Mouse (Mus musculus): Measurements from ENCODE around the gene Hsd17b3. TPM values are rescaled to one million over a fixed set of nuclear protein-coding genes. Genes with fewer than 3 reads are reported as not detected.

The Hsd17b3 gene
- polyA plus RNA-seq, 1 experiment, result 27.2 TPM

GRCm38 (mm10) chr13:64093341-64093740, 4.3 kb upstream of the Hsd17b3 start:
- H3K27me3 ChIP-seq (ENCODE audit: control insufficient read depth, insufficient read depth, low read length), result no peaks in the 10 kb centered on the region
- no peak overlapping the region for H3K27ac ChIP-seq (ENCODE audit: control insufficient read depth, insufficient read depth, low read depth, low read length)

GRCm38 (mm10) chr13:64092752-64093151, 3.7 kb upstream of the Hsd17b3 start:
- H3K4me1 ChIP-seq (ENCODE audit: control insufficient read depth, insufficient read depth, low read length), result no peaks in the 10 kb centered on the region
- H3K36me3 ChIP-seq (ENCODE audit: control insufficient read depth, insufficient read depth, low read length), result no peaks in the 10 kb centered on the region
- 0 out of 2 replicates have a peak overlapping the region, but pooled peaks have one; percentile 24 for H3K27ac ChIP-seq (ENCODE audit: control insufficient read depth, insufficient read depth, low read depth, low read length)
- no peaks in the 10 kb centered on the region for H3K27me3 ChIP-seq (ENCODE audit: control insufficient read depth, insufficient read depth, low read length)
- H3K4me3 ChIP-seq (ENCODE audit: control insufficient read depth, low read depth, low read length), result no peak overlapping the region
- TF ChIP-seq CTCF (IDR thresholded peaks at IDR 0.05; ENCODE audit: control insufficient read depth, insufficient read depth, insufficient replicate concordance, low read depth, low read length) (no peak), POLR2A (IDR thresholded peaks at IDR 0.05; ENCODE audit: control insufficient read depth, low read depth, low read length) (no peak)

More at GRCm38 (mm10) chr13:64093341-64093740, 4.3 kb upstream of the Hsd17b3 start:
- Histone ChIP-seq H3K4me3 (ENCODE audit: control insufficient read depth, low read depth, low read length) (no peak overlapping the region), H3K36me3 (ENCODE audit: control insufficient read depth, insufficient read depth, low read length) (no peaks in the 10 kb centered on the region), H3K4me1 (ENCODE audit: control insufficient read depth, insufficient read depth, low read length) (no peaks in the 10 kb centered on the region)
- TF ChIP-seq CTCF (IDR thresholded peaks at IDR 0.05; ENCODE audit: control insufficient read depth, insufficient read depth, insufficient replicate concordance, low read depth, low read length) (peak; percentile 34; the same call in 1 of the 2 replicates), POLR2A (IDR thresholded peaks at IDR 0.05; ENCODE audit: control insufficient read depth, low read depth, low read length) (no peak)

GRCm38 (mm10) chr13:64092141-64092540, 3.1 kb upstream of the Hsd17b3 start:
- Histone ChIP-seq H3K4me1 (ENCODE audit: control insufficient read depth, insufficient read depth, low read length) (no peaks in the 10 kb centered on the region), H3K36me3 (ENCODE audit: control insufficient read depth, insufficient read depth, low read length) (no peaks in the 10 kb centered on the region)
- TF ChIP-seq POLR2A (IDR thresholded peaks at IDR 0.05; ENCODE audit: control insufficient read depth, low read depth, low read length), result no peak
- TF ChIP-seq CTCF (IDR thresholded peaks at IDR 0.05; ENCODE audit: control insufficient read depth, insufficient read depth, insufficient replicate concordance, low read depth, low read length), result no peak

GRCm38 (mm10) chr13:64091006-64091405, 2.0 kb upstream of the Hsd17b3 start:
- Histone ChIP-seq H3K36me3 (ENCODE audit: control insufficient read depth, insufficient read depth, low read length) (no peaks in the 10 kb centered on the region), H3K4me1 (ENCODE audit: control insufficient read depth, insufficient read depth, low read length) (no peaks in the 10 kb centered on the region), H3K4me3 (ENCODE audit: control insufficient read depth, low read depth, low read length) (no peak overlapping the region), H3K27me3 (ENCODE audit: control insufficient read depth, insufficient read depth, low read length) (no peaks in the 10 kb centered on the region), H3K27ac (ENCODE audit: control insufficient read depth, insufficient read depth, low read depth, low read length) (no peak overlapping the region)
- TF ChIP-seq CTCF (IDR thresholded peaks at IDR 0.05; ENCODE audit: control insufficient read depth, insufficient read depth, insufficient replicate concordance, low read depth, low read length), result no peak
- no peak for TF ChIP-seq POLR2A (IDR thresholded peaks at IDR 0.05; ENCODE audit: control insufficient read depth, low read depth, low read length)

More at GRCm38 (mm10) chr13:64092141-64092540, 3.1 kb upstream of the Hsd17b3 start:
- H3K4me3 ChIP-seq (ENCODE audit: control insufficient read depth, low read depth, low read length), result no peak overlapping the region
- no peaks in the 10 kb centered on the region for H3K27me3 ChIP-seq (ENCODE audit: control insufficient read depth, insufficient read depth, low read length)
- H3K27ac ChIP-seq (ENCODE audit: control insufficient read depth, insufficient read depth, low read depth, low read length), result peak overlapping the region; percentile 59; the same call in 1 of the 2 replicates

- no peak overlapping the region for H3K27ac ChIP-seq (ENCODE audit: control insufficient read depth, insufficient read depth, low read depth, low read length)
- no peak for TF ChIP-seq CTCF (IDR thresholded peaks at IDR 0.05; ENCODE audit: control insufficient read depth, insufficient read depth, insufficient replicate concordance, low read depth, low read length)
Measured at GRCm38 (mm10) chr13:64090278-64090677, 1.2 kb upstream of the Hsd17b3 start.

DNA sequence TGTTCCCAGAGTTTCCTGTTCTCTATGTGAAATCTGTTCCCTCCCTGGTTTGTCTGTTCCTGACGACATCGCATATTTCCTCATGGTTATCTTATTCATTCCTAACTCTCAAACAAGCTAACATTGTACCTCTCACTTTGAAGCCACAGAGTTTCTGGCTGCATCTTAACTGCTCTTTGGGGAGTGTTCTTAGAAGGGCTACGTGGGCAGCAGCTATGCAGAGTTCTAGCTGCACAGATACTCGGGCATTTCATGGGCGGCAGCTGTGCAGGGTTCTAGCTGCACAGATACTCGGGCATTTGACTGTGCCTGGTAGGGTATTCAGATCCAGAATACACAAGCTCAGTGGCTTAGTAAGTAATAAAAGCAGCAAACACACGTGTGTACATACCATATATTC, 973 bp downstream of the Hsd17b3 start:
- Histone ChIP-seq H3K36me3 (ENCODE audit: control insufficient read depth, insufficient read depth, low read length) (no peaks in the 10 kb centered on the region), H3K4me3 (ENCODE audit: control insufficient read depth, low read depth, low read length) (no peak overlapping the region), H3K4me1 (ENCODE audit: control insufficient read depth, insufficient read depth, low read length) (no peaks in the 10 kb centered on the region), H3K27me3 (ENCODE audit: control insufficient read depth, insufficient read depth, low read length) (no peaks in the 10 kb centered on the region), H3K27ac (ENCODE audit: control insufficient read depth, insufficient read depth, low read depth, low read length) (peak overlapping the region; percentile 64)
- TF ChIP-seq CTCF (IDR thresholded peaks at IDR 0.05; ENCODE audit: control insufficient read depth, insufficient read depth, insufficient replicate concordance, low read depth, low read length) (no peak), POLR2A (IDR thresholded peaks at IDR 0.05; ENCODE audit: control insufficient read depth, low read depth, low read length) (no peak)

More at GRCm38 (mm10) chr13:64090278-64090677, 1.2 kb upstream of the Hsd17b3 start:
- Histone ChIP-seq H3K4me1 (ENCODE audit: control insufficient read depth, insufficient read depth, low read length) (no peaks in the 10 kb centered on the region), H3K27me3 (ENCODE audit: control insufficient read depth, insufficient read depth, low read length) (no peaks in the 10 kb centered on the region), H3K4me3 (ENCODE audit: control insufficient read depth, low read depth, low read length) (no peak overlapping the region), H3K36me3 (ENCODE audit: control insufficient read depth, insufficient read depth, low read length) (no peaks in the 10 kb centered on the region)

DNA sequence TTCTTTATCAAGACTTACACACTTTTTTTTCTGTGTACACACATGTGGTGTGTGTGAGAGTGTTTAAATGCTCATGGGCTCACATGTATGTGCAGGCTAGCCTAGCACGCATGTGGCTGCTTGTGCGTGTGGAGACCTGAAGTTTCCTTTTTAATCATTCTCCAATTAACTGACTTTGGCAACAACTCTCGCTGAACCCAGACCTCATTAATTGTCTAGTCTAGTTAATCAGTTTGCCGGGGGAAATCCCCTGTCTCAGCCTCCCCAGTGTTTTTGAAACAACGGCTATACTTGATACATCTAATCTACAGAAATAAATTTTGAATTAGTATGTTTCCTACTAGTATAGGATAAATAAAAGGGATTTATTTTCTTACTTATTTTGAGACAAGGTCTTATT, 3.0 kb downstream of the Hsd17b3 start:
- Histone ChIP-seq H3K36me3 (ENCODE audit: control insufficient read depth, insufficient read depth, low read length) (no peaks in the 10 kb centered on the region), H3K4me1 (ENCODE audit: control insufficient read depth, insufficient read depth, low read length) (peaks cover 9% of the 10 kb centered on the region), H3K27ac (ENCODE audit: control insufficient read depth, insufficient read depth, low read depth, low read length) (no peak overlapping the region), H3K4me3 (ENCODE audit: control insufficient read depth, low read depth, low read length) (no peak overlapping the region), H3K27me3 (ENCODE audit: control insufficient read depth, insufficient read depth, low read length) (no peaks in the 10 kb centered on the region)
- no peak for TF ChIP-seq POLR2A (IDR thresholded peaks at IDR 0.05; ENCODE audit: control insufficient read depth, low read depth, low read length)
- no peak for TF ChIP-seq CTCF (IDR thresholded peaks at IDR 0.05; ENCODE audit: control insufficient read depth, insufficient read depth, insufficient replicate concordance, low read depth, low read length)

GRCm38 (mm10) chr13:64083331-64083730, 5.7 kb downstream of the Hsd17b3 start:
- Histone ChIP-seq H3K4me3 (ENCODE audit: control insufficient read depth, low read depth, low read length) (no peak overlapping the region), H3K36me3 (ENCODE audit: control insufficient read depth, insufficient read depth, low read length) (no peaks in the 10 kb centered on the region), H3K27ac (ENCODE audit: control insufficient read depth, insufficient read depth, low read depth, low read length) (no peak overlapping the region; the same call in 1 of the 2 replicates), H3K27me3 (ENCODE audit: control insufficient read depth, insufficient read depth, low read length) (no peaks in the 10 kb centered on the region), H3K4me1 (ENCODE audit: control insufficient read depth, insufficient read depth, low read length) (peaks cover 12% of the 10 kb centered on the region)
- no peak for TF ChIP-seq CTCF (IDR thresholded peaks at IDR 0.05; ENCODE audit: control insufficient read depth, insufficient read depth, insufficient replicate concordance, low read depth, low read length)
- TF ChIP-seq POLR2A (IDR thresholded peaks at IDR 0.05; ENCODE audit: control insufficient read depth, low read depth, low read length), result no peak

Data from testis, adult 2 months (tissue).